Mouse (Mus musculus) spleen, postnatal 4 days (tissue): ENCODE data around the gene Nol11.
"Not testable (repeated sequence)": the region's sequence is repeated elsewhere in the genome, so short reads cannot be mapped to it uniquely, and the experiment has no call there.

Source experiments
- DNase-seq, 2 experiments: peaks; one replicate each; pipeline ENCODE4 v3.0.0; 2022; ENCODE audit warnings: low spot score in 2 of 2

The Nol11 gene

DNA sequence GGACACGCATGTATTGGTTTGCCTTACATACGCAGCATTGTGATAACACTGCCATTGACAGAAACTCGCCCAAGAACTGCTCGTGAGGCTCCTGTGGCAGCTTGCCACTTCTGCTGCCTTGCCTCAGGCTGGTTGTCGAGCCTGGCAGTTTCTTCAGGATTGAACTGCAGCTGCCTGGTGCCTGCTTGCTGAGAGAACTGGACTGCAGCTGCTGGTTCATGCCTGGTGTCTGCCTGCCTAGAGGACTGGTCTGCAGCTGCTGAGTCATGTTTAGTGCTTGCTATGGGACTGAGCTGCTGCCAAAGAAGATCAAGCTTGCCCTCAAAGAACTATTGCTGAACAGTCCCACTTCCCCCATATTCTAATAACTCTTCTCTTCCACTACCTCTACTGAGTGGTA, 33.9 kb downstream of the Nol11 start:
- DNase-seq = no peak

DNA sequence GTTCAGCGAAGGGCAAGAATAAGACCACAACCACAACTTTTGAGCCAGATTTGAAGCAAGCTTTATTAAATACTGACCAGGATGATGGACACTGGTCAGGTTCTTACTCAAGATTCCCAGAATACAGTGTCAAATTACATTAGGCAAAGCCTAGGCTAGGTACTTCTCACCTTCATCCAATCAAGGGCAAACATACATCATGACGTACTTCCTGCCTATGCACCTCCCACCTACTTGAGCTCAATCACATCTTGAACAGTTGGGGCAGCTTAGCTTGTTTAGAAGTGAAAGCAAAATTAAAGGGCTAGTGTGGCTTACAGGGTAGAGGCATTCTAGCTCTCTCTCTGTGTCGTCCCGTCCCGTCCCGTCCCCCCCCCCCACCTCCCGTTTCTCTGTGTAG, 34.8 kb downstream of the Nol11 start:
- no peak for DNase-seq

DNA sequence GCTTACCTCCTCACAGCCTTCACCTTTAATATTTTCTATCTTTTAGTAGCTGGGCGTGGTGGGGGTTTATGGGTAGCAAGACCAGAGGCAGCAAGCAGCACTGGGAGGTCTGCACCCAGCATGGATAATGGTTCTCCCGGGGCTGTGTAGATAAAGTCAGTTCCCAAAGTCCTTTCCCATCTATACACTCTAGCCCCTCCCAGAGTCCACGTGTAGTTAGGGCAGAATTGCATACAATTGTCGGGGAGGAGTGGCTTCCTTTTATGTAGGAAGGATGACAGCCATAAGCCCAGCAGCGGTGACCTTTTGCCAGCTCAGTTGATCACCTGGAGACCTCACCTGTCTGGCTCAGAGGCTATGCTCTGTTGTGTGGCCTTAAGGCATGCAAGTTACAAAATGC, 35.5 kb downstream of the Nol11 start:
- DNase-seq = no peak

DNA sequence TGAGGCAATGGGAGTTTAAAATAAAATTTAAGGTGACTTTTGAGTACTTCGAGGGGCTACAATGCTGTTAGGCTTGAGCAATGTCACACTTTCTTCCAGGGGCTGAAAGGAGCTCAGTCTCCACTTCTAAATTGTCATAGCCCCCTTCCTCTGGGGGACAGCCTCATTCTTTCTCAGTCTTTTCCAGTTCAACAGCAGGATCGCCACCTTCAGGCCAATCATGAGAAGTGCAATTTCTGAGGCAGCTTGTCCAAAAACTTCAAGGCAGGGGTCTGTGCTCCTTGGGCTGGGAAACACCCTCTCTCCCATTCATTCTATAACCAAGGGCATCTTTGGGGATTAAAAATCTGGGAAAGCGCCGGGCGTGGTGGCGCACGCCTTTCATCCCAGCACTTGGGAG, 37.4 kb downstream of the Nol11 start:
- peak in 1 of 2 experiments; percentile 71 for DNase-seq

DNA sequence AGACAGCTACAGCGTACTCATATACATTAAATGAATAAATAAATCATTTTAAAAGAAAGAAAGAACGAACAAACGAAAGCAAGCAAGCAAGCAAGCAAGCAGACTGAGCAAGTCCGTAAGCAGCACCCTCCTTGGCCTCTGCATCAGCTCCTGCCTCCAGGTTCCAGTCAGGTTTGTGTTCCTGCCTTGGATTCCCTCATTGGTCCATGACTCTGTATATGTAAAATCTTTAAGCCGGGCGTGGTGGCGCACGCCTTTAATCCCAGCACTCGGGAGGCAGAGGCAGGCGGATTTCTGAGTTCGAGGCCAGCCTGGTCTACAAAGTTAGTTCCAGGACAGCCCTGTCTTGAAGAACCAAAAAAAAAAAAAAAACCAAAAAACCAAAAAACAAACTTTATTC, 45.2 kb downstream of the Nol11 start:
- not testable (repeated sequence) for DNase-seq

DNA sequence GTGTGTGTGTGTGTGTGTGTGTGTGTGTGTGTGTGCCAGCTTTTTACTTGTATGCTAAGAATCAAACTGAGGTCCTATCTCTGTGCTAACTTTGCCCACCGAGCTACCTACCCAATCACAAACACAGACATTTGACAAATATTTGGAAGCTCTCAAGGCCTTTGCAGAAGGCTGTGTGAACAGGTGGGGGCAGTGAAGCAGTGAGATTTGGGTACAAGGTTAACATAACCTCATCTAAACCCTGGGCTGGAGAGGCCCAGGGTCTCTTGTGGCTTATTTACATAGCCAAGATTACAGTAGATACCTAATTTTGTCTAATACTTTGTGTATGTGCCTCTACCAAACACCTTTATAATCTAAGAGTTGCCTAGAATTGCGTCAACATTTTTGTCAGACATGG, 46.8 kb downstream of the Nol11 start:
- no peak for DNase-seq

DNA sequence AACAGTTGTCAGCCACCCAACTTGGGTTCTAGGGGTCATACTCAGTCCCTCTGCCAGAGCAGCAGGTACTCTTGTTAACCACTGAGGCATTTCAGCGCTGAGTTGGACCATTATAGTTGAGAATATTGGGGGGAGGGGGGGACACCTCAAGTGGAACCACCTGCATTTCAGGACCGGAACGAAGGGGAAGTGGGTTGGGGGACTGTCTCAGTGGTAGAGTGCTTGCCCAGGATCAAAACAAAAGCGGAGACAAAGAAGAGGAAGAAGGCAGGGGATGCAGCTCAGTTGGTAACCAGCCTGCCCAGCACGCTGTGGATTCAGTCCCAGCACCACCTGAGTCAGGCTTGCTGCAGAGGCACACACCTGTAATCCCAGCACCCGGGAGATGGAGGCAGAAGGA, 48.4 kb downstream of the Nol11 start:
- DNase-seq = no peak

DNA sequence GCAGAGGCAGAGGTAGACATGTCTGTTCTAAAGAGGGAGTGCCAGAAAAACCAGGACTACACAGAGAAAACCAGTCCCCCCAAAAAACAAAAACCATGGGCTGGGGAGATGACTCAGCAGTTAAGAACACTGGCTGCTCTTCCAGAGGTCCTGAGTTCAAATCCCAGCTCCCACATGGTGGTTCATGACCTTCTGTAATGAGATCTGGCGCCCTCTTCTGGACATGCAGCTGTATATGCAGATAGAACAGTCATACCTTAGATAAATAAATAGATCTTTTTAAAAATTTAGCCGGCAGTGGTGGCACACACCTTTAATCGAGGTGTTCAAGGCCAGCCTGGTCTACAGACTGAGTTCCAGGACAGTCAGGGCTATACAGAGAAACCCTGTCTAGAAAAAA, 50.5 kb downstream of the Nol11 start:
- DNase-seq = peak; percentile 49 to 83

DNA sequence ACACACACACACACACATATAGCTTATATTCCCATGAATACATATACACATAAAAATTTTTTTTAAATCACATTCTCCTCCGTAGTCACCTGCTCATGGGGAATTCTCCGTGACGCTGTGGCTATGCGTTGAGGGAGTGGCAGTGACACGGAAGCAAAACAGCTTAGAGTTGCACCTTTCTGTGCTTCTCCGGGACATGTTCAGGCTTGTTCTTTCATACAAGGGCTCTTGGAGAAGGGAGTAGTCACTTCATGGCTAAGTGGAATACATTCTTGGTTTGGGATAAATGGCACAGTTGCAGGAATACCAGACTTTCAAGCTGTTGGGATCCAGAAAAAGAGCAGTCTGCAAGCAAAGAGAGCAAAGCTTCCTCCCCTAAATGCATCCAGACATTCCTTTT, 51.6 kb downstream of the Nol11 start:
- no peak for DNase-seq

DNA sequence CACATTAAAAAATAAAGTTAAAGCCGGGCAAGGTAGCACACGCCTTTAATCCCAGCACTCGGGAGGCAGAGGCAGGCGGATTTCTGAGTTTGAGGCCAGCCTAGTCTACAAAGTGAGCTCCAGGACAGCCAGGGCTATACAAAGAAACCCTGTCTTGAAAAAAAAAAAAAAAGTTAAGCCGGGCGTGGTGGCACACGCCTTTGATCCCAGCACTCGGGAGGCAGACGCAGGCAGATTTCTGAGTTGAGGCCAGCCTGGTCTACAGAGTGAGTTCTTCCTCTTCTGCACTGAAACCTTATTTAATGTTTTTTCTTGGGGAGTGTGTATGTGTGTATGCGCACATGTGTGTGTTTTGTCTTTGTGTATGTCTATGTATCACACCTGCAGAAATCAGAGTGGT, 52.7 kb downstream of the Nol11 start:
- DNase-seq = not testable (repeated sequence)

DNA sequence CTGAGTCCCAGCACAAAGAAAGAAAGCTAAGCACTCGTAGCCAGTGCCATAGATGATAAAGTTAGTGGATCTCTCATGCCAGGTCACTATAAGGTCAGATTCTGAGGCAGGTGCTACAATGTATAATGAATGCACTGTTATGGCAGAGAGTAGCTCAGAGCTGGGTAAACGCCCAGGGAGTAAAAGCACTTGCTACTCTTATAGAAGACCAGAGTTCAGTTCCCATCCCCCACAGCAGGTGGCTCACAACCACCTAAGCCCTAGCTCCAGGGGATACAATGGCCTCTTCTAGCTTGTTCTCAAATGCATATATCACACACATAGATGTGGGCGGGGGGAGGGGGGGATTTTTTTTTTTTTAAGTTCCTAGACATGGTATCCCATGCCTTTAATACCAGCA, 53.4 kb downstream of the Nol11 start:
- no peak for DNase-seq

DNA sequence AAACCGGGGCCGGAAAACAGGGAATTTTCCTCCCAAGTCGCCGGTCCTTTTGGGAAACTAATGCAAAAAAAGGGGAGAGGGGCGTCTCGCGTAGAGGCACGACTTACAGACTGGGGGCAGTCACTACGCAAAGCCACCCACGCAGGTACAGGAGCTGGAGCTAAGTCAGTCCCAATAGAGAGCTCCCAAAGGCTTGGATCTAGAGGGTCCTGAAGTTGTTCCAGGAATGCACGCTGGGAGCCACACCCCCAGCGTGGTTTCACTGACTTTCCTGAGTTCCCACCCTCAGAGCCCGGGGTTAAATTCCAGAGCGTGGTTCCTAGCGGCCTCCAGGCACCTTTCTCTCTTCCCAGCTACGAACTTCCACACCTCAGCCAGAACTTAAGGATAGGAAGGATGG, 56.8 kb downstream of the Nol11 start:
- no peak for DNase-seq

DNA sequence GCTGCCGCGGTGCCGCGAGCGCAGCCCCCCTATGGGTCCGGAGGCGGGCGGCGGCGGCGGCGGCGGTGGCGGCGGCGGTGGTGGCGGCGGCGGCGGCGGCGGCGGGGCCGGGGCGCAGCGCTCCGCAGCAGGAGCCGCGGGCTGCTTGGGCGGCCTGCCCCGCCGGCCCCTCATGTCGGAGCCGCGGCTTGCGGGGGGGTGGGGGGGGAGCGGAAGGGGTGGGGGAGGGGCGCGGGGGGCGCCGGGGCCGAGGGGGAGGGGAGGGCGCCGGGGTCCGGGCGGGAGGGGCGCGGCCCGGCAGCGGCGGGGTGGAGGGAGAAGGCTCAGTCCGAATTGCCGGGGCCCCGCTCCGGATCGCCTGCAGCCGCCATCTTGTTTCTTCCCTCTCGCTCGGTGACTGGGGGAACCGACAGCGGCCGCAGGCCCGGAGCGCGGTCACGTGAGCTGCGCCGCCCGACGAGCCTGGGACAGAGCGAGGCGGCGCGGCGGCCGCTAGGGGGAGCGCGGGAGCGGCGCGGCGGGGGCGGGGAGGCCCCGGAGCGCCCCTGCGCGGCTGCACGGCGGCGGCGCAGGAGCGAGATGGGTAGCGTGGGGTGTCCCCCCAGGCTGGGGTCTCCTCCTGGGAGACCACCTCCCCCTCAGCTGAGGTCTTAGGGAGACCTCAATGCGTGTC, 57.3 kb downstream of the Nol11 start, which contains the start of gene Bptf:
Gene Bptf, minus strand, starts transcription at position 379 of the 673 bp plus-strand sequence.
- DNase-seq = peak; percentile 92 to 97

DNA sequence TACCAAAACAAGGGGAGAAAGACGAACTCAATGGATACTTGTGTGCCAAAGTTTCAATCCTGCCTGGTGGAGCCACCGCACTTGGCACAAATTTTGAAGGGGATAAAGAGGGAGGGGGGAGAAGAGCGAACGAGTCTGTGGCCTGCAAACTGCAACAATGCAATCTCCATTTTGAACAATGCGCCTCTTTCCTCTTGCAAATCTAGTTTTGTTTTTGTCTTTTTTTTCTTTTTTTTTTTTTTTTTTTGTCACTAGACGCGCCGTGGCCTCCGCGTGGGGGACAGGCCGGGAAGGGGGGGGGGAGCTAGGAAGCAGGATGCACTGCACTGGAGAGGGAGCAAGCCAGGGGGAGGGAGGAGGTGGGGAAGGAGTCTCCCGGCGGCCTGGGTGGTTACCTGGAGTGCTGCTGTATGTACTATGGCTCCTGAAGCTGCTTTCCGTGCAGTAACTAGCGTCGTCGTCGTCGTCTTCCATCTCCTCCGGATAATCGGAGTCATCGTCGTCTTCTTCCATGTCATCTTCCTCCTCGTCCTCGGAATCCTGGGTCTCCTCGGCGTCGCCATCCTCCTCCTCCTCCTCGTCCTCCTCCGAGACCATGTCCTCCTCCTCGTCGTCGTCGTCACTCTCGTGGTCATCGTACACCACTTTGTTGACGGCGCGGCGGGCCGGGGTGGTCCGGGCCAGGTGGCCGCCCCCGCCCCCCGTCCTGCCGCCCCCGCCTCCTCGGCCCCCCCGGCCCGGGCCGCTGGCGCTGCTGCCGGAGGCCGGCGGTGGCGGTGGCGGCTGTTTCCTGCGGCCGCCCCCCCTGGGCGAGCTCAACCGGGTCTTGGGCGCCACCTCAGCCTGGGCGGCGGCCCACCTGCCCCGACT, 58.1 kb downstream of the Nol11 start:
- DNase-seq = peak; percentile 57 to 82

DNA sequence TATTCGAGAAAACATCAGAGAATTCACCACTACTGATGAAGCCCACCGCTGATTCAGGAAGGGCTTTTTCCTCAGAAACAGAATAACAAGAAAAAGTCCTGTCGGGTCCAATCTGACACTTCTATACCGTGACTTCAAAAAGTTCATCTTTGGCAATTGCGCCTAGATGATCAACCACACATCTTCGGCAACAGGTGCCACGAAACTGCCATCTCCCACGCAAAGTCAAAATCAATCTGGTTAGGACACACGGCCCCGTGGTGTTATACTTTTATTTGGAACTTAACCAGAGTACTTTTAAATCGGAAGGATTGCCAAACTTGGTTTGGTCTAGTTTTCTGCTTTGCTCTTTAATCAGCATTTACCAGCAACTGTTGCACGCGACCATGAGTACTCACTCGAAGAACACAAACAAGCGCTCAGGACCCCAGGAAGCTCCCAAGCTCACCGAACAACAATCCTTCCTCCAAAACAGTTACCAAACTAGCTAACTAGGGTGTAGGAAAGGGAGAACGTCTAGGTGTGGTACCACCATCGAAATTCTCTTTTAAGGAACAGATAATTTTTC, 58.9 kb downstream of the Nol11 start:
- no peak for DNase-seq

DNA sequence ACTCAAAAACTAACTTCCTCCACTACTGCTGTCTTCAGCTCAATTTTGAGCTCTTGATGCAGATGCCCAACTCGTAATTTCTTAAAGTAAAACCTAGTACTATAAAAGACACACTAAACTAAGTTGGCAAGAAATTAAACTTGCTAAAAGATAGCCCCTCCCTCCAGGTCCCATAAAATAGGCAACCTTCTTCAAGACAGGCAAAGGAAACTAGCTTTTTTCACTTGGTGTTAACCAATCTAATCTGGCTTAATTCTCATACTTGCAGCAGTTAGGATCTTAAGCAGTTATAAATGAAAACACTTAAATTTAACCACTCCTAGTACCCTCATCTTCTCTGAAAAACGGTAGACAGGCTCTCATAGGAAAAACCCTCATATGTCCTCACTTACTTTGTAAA, 59.5 kb downstream of the Nol11 start:
- no peak for DNase-seq

DNA sequence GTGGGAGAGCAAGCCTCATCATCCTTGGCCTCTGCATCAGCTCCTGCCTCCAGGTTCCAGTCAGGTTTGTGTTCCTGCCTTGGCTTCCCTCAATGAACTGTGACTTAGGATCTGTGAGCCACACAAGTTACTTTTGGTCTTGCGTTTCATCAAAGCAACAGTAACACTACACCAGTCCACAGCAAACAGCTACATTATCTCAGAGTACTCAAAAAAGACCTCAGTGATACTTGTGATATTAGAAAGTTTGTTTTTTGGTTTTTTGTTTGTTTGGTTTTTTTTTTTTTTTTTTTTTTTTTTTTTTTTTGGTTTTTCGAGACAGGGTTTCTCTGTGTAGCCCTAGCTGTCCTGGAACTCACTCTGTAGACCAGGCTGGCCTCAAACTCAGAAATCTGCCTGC, 62.5 kb downstream of the Nol11 start:
- DNase-seq = not testable (repeated sequence)

DNA sequence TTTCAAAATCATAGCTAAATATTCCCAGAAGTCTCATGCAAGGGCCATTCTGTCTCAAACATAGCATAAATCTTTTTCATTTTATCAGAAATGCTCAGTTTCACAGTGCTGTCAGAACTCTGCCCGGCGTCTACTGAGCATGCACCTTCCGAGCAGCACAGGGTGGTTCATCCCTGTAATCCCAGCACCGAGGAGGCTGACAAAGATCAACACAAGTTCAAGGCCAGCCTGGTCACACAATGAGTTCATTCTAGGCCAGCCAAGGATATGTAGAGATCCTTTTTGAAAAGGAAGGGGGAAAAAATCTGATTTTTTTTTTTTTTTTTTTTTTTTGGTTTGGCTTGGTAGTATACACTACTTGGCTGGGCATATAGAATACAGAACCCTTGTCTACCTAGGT, 64.2 kb downstream of the Nol11 start:
- no peak for DNase-seq

DNA sequence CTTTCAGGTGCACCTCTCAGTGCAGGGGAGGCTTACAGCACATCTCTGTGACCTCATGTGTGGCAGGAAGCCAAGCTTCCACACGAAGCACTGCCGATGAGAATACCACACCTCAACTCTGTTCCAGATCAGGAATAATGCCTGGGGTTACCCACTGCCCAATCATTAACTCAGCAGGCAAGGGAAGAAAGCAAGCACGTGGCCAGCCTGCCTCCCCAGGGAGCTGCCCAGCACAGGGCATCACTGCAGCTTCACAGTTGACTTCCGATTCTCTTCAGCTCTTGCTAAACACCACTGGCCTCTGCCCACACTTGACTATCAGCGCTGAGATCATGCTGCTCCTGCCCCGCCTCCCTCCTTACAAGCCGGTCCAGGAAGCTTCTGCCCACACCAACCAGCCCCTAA, 64.9 kb downstream of the Nol11 start:
- peak in 1 of 2 experiments; percentile 49 for DNase-seq

DNA sequence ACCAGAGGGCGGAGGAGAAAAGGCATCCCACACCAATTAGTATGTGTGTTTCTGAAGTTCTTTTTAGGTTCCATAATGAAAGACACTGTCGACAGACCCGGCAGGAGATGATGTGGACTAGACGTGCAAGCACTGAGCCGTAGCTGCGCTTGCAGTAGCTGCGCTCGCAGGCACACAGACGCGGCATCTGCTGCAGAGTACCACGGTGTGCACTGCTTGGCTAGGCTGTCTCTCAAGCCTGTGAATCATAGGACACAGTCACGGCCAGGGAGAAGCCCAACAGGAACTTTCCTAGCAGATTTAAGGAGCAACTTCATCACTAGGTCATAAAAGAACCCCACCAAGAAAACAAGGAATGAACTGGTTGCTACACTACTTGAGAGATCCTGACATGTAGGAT, 71.4 kb downstream of the Nol11 start:
- DNase-seq = no peak
